Mouse (Mus musculus) layer of hippocampus, adult 6 months (tissue): ENCODE results near the gene Cd96. TPM values are rescaled to one million over a fixed set of nuclear protein-coding genes. Genes with fewer than 3 reads are reported as not detected.

Source experiments
- long read RNA-seq, 2 experiments: library from polyadenylated mRNA; unstranded; transcript quantifications; one replicate each; pipeline ENCODE4 v2.0.0; 2019 to 2020
- polyA plus RNA-seq: library from polyadenylated mRNA; unstranded; fragments of <200 nt; fragmentation: Nextera tagmentation; gene quantifications from 2 replicates; pipeline ENCODE4 v1.2.3, GENCODE M21; 2021

Cd96 gene
- polyA plus RNA-seq: 0.14 TPM in 1 of 2 replicates, not detected in the other
- long read RNA-seq, experiment 1: 0 reads
- long read RNA-seq, experiment 2: 0 reads

DNA sequence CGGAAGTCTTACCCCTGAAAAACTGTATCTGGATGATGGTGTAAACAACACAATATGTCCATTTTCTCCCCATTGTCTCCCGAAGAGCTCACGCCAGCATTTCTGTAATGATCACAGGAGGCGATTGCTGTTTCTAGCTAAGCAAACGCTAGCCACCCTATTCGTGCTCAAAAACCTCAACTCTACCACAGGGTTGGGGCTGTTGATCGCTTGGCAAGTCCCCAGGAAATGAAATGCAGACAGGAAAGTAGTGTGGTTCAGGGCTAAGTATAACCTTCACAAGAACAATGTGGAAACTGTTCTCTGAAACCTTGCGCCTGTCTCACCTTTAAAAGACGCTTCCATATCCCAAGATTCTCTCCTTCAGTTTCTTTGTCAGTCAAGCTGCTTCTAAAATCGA is at the start of gene Cd96:
TSS of gene Cd96 (minus strand) at position 232 of the 400 bp plus-strand sequence.

GRCm38 (mm10) chr16:46154832-46155231 is 34.8 kb upstream of the Cd96 start, which contains the start of gene Gm4737:
Gene Gm4737 (minus strand): TSS chr16:46155077.

GRCm38 (mm10) chr16:46010153-46010905 is 109.7 kb downstream of the Cd96 start, which contains the start of gene Plcxd2:
Gene Plcxd2 (minus strand): TSS chr16:46010218.

Other genes starting within 250 kb of the Cd96 start
- 1.0 TPM in 2 replicates for gene Phldb2, start 166.7 kb downstream of the Cd96 start, polyA plus RNA-seq
- gene Plcxd2, start 110.0 kb downstream of the Cd96 start, polyA plus RNA-seq: 2.1 and 3.3 TPM in 2 replicates
- gene Gm4737, start 34.8 kb upstream of the Cd96 start, polyA plus RNA-seq: 0.85 and 1.4 TPM in 2 replicates